Mouse (Mus musculus) neural tube, embryonic 14.5 days (tissue): ENCODE measurements around the gene Fam209. TPM values are rescaled to one million over a fixed set of nuclear protein-coding genes. Genes with fewer than 3 reads are reported as not detected.
A peak's percentile ranks its signal among the peaks of the same experiment; 100 is the strongest.

Experiments
- ATAC-seq: fragments of 200-750 bp; cut with Nextera tagmentation; 2 replicates; pipeline ENCODE4 v1.8.0; 2017; ENCODE audit warnings: low read depth, mild to moderate bottlenecking, moderate TSS enrichment, moderate library complexity
- H3K27ac ChIP-seq: fragments of 300-500 bp; sonication (generic); 2 replicates; pipeline ENCODE4 v1.5.1; 2014; ENCODE audit warnings: low read depth, mild to moderate bottlenecking, control low read depth, low read length, moderate library complexity, mixed read lengths
- H3K27me3 ChIP-seq: fragments of 300-500 bp; sonication (generic); 2 replicates; pipeline ENCODE4 v1.6.1; 2014; ENCODE audit warnings: low read length; ENCODE audit not compliant: control insufficient read depth, insufficient read depth
- H3K36me3 ChIP-seq: fragments of 300-500 bp; sonication (generic); 2 replicates; pipeline ENCODE4 v1.6.1; 2014; ENCODE audit warnings: low read length, mixed read lengths; ENCODE audit not compliant: control insufficient read depth, insufficient read depth
- H3K4me1 ChIP-seq: fragments of 300-500 bp; sonication (generic); 2 replicates; pipeline ENCODE4 v1.6.1; 2014; ENCODE audit warnings: low read length; ENCODE audit not compliant: control insufficient read depth, insufficient read depth
- H3K4me2 ChIP-seq: fragments of 300-500 bp; sonication (generic); 2 replicates; pipeline ENCODE4 v1.6.1; 2014; ENCODE audit warnings: mild to moderate bottlenecking, low read depth, low read length, control low read depth
- H3K4me3 ChIP-seq: fragments of 300-500 bp; sonication (generic); 2 replicates; pipeline ENCODE4 v1.5.1; 2014; ENCODE audit warnings: low read depth, low read length, control low read depth, mixed read lengths
- H3K9ac ChIP-seq: fragments of 300-500 bp; sonication (generic); replicated peaks from 2 replicates; pipeline ENCODE4 v1.6.1; 2014; ENCODE audit warnings: low read depth, mild to moderate bottlenecking, control low read depth, low read length, mixed read lengths
- H3K9me3 ChIP-seq: fragments of 300-500 bp; sonication (generic); 2 replicates; pipeline ENCODE4 v1.6.1; 2016; ENCODE audit warnings: low read length; ENCODE audit not compliant: control insufficient read depth
- WGBS: fragments of 180-500 bp; shearing (Covaris S2); extraction: QIAGEN DNeasy Blood & Tissue Kit; methylation state at CpG from one replicate; pipeline ENCODE4 v1.1.7; 2014; 5-methylcytosine and 5-hydroxymethylcytosine counted together
- polyA plus RNA-seq: library from polyadenylated mRNA; unstranded; fragments of >200 nt; fragmentation: Nextera tagmentation; extraction: Ambion mirVana; gene quantifications from 2 replicates; pipeline ENCODE4 v1.2.1, GENCODE M21; 2014

Gene Fam209
- polyA plus RNA-seq, 1 experiment from 2014 or later: not detected

DNA sequence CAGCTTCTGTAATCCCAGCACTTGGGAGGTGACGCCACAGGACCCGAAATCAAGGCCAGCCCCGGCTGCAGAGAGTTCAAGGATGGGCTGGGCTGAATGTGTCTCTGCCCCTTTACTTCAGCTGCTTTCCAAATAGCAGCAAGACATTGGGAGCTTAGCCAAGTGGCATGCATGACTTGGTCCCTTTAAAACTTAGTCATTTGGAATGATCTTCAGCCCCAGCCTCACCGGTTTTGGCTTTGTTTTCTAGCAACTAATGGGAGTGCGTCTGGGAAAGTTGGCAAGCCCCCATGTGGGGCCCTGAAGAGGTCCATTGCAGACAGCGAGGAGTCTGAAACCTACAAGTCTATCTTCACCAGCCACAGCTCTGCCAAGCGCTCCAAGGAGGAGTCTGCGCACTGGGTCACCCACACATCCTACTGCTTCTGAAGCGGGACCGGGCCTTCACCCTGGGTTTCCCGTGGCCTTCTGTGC is 3.9 kb upstream of the Fam209 start:
- H3K4me2 ChIP-seq: no peak overlapping the region
- H3K9me3 ChIP-seq: no peaks in the 10 kb centered on the region
- no peaks in the 10 kb centered on the region for H3K27me3 ChIP-seq
- WGBS: 74% methylated on average over 11 of the region's 11 CpGs
- no peak overlapping the region for H3K27ac ChIP-seq
- no peaks in the 10 kb centered on the region for H3K4me1 ChIP-seq
- no peak overlapping the region for H3K9ac ChIP-seq
- peak; percentile 80; the same call in 1 of the 2 replicates for ATAC-seq
- peaks cover 31% of the 10 kb centered on the region for H3K36me3 ChIP-seq
- no peak overlapping the region for H3K4me3 ChIP-seq

DNA sequence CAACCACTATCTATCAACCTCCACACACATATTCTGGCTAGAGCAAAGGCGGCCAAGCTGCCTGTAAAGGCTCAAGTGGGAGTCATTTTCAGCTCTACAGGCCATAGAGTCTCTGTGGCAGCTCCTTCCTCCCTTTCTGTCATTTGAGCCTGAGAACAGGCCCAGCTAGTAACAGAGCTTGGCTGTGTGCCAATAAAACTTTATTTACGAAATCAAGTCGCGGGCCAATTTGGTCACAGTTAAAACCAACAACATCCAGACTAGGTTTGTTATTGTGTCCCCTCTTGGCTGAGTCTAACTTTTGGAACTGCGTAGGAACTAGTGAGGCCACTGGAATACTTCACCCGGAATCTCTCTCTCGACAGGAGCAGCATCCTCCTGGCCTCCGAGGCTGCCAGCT is 1.3 kb downstream of the Fam209 start:
- H3K27ac ChIP-seq: no peak overlapping the region
- no peak overlapping the region for H3K4me3 ChIP-seq
- H3K27me3 ChIP-seq: no peaks in the 10 kb centered on the region
- H3K4me2 ChIP-seq: no peak overlapping the region
- 58% methylated on average over 8 of the region's 8 CpGs for WGBS
- no peak for ATAC-seq
- no peaks in the 10 kb centered on the region for H3K4me1 ChIP-seq
- H3K9ac ChIP-seq: no peak overlapping the region
- H3K9me3 ChIP-seq: no peaks in the 10 kb centered on the region
- peaks cover 11% of the 10 kb centered on the region for H3K36me3 ChIP-seq

DNA sequence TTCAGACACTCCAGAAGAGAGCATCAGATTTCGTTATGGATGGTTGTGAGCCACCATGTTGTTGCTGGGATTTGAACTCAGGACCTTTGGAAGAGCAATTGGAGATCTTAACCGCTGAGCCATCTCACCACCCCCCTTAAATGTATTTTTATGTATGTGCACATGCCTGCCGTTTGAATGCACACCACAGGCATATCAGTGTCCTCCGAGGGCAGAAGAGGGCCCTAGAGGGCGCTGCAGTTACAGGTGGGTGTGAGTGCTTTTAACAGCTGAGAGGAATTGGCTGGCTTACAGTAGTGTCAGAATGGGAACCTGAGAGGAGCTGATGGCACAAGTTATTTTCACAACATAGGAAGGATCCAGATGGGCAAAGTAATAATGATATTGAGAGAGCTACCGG is 2.6 kb downstream of the Fam209 start:
- Histone ChIP-seq H3K9ac (no peak overlapping the region), H3K9me3 (no peaks in the 10 kb centered on the region), H3K4me3 (no peak overlapping the region), H3K27ac (no peak overlapping the region), H3K27me3 (no peaks in the 10 kb centered on the region), H3K4me1 (no peaks in the 10 kb centered on the region), H3K4me2 (no peak overlapping the region), H3K36me3 (no peaks in the 10 kb centered on the region; the same call in 1 of the 2 replicates)
- 29% methylated on average over 6 of the region's 6 CpGs for whole genome bisulfite sequencing
- ATAC-seq: no peak

DNA sequence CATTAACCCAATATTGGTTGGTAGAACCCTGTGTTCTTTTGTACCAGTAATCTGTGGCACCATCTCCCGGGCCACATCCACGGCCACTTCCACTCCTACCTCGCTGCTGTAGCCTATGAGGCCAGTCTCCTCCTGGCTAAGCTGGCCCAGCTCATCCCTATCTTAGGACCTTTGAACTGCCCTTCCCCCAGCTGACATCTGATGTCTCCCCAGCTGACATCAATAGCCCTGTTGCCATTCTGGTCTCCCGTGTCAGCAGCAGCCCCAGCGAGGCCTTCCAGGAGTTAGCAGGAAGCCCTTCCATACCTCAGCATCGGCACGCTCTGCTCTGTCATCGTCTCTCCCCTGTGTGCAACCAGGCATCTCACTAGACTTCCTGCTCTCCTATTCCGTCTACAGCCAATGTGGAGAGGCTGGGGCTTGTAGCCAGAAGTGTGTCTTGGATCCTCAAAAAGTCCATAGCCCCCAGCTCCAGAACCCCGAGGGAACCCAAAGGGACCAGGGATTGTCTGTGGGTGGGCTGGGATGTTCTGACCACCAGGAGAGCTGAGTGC is 4.5 kb downstream of the Fam209 start:
- 42% methylated on average over 10 of the region's 10 CpGs for WGBS

DNA sequence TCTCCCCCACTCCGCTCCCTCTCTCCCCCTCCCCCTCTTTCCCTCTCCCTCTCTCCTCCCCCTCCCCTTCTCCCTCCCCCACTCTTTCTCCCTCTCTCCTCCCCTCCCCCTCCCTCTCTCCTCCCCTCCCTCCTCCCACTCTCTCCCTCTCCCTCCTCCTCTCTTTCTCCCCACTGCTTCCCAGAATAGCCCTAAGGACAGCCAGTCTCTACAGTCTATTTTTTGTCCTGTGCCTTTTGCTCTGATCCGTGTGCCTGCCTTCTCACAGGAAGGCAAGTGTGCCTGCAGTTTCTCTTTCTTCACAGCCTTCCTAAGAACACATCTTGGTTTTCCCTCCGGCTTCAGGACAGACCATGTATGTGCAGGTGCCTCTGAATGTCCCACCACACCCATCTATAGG is 5.0 kb downstream of the Fam209 start:
- no peak overlapping the region for H3K4me3 ChIP-seq
- no peak overlapping the region for H3K4me2 ChIP-seq
- no peak overlapping the region for H3K27ac ChIP-seq
- WGBS: 39% methylated on average over 3 of the region's 3 CpGs
- H3K36me3 ChIP-seq: no peaks in the 10 kb centered on the region
- ATAC-seq: no peak
- no peak overlapping the region for H3K9ac ChIP-seq
- no peaks in the 10 kb centered on the region for H3K27me3 ChIP-seq
- no peaks in the 10 kb centered on the region for H3K9me3 ChIP-seq
- no peaks in the 10 kb centered on the region for H3K4me1 ChIP-seq

More for the DNA sequence above, 4.5 kb downstream of the Fam209 start:
- Histone ChIP-seq H3K4me1 (no peaks in the 10 kb centered on the region), H3K27me3 (no peaks in the 10 kb centered on the region), H3K4me2 (no peak overlapping the region), H3K36me3 (no peaks in the 10 kb centered on the region), H3K27ac (no peak overlapping the region), H3K9me3 (no peaks in the 10 kb centered on the region), H3K4me3 (no peak overlapping the region), H3K9ac (no peak overlapping the region)
- ATAC-seq: no peak

DNA sequence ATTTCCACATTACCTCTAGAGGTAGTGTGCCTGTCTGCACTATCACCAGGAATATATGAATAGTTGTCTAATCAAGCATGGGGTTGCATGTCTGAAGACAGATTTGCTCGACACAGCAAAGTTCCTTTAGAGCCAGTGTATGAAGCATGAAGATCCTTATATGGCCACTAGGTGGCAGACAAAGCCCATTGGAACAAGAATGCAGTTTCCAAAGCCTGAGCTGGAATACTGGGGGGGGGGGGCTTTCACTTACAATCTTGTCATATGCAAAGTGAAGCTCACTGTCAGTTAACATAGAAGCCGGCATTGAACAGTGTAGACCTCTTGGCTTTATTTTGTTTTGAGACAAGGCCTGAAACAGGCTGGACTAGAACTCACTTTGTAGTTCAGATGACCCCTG is 5.5 kb downstream of the Fam209 start:
- H3K27me3 ChIP-seq: no peaks in the 10 kb centered on the region
- no peaks in the 10 kb centered on the region for H3K4me1 ChIP-seq
- no peak overlapping the region for H3K4me3 ChIP-seq
- H3K4me2 ChIP-seq: no peak overlapping the region
- WGBS: 3% methylated on average over 2 of the region's 2 CpGs
- no peaks in the 10 kb centered on the region for H3K9me3 ChIP-seq
- ATAC-seq: peak; percentile 38
- H3K9ac ChIP-seq: no peak overlapping the region
- H3K27ac ChIP-seq: no peak overlapping the region
- no peaks in the 10 kb centered on the region for H3K36me3 ChIP-seq

DNA sequence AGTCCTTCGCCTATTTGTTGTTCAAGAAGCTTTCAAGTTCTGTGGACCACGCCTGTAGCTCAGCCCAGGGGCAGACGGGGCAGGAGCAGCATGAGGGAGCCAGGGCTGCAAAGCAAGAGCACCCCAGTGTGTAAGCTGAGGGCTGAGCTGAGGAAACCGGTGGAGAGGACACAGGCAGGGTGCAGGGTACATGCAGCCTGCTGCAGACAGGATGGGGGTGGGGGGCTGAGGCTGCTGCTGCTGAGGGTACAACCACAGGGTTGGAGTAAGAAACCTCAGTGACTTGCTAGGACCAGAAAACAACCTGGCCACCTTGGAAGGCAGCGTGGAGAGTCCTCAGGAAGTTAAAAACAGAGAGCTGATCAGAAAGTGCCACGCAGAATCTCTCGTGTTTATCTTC is 8.0 kb downstream of the Fam209 start:
- no peak overlapping the region for H3K27ac ChIP-seq
- no peak overlapping the region for H3K4me2 ChIP-seq
- no peaks in the 10 kb centered on the region for H3K9me3 ChIP-seq
- no peaks in the 10 kb centered on the region for H3K27me3 ChIP-seq
- no peaks in the 10 kb centered on the region for H3K4me1 ChIP-seq
- WGBS: 76% methylated on average over 7 of the region's 7 CpGs
- ATAC-seq: no peak
- no peak overlapping the region for H3K4me3 ChIP-seq
- H3K9ac ChIP-seq: no peak overlapping the region
- no peaks in the 10 kb centered on the region for H3K36me3 ChIP-seq

DNA sequence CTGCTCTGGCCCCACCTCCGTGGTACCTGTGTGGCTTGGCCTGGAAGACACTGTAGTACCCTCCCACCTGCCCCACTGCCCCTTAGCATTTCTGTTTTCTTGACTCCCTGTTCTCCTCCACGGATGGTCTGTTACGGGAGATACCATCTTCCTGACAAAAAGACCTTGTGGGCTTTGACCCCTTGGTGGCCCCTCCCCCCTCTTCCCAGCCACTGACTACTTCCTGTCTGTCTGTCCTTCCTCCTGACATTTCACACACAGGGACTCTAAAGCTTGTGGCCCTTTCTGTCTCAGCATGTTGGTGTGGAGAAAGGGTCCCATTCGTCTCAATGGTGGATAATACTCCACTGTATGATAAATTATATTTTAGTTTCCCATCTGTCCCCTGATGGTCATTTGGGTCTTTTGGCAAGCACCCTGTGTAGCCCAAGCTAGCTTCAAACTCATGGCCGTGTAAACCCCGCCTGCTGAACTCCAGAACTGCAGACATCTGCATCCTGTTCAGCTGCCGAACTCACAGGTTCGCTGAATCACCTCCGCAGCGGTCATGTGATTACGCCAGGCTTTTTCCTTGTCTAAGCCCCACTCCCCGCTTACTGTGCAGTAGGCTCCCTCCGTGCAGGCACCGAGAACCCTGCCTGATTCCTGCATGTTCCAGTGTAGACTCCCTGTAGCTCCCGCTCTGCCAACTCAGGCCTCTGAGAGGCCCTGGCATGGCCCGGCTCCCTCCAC is 9.5 kb downstream of the Fam209 start:
- WGBS: 84% methylated on average over 16 of the region's 16 CpGs
- ATAC-seq: no peak
- Histone ChIP-seq H3K27me3 (no peaks in the 10 kb centered on the region), H3K4me2 (no peak overlapping the region), H3K4me3 (no peak overlapping the region), H3K9me3 (no peaks in the 10 kb centered on the region), H3K9ac (no peak overlapping the region), H3K36me3 (no peaks in the 10 kb centered on the region), H3K27ac (no peak overlapping the region), H3K4me1 (no peaks in the 10 kb centered on the region)

DNA sequence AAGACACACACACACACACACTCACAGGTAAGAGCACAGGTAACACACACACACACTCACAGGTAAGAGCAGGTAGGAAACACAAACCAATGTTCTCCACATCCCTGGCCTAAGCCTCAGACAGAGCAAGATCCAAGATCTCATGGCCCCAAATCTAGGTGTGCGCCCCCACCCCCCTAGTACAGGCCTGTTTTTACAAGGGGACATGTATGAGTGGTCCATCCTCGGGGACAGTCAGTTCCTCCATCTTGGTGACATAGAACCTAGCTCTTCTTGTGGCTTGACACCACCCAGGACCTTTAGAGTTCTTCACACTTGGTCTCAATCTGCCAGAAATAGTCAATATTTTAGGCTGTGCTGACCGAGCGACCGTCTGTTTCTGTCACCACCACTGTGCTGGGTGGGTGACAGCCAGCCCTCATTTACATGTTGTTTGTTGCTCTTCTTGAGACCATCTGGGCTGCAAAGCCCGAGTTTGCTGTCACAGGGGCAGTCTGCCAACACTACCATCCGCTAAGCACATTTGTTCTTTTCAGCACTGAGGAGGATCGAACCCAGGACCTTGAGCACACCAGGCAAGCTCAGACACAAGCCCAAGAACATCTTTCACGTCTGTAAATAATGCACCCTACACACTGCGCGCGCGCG is 11.6 kb downstream of the Fam209 start:
- no peak for ATAC-seq
- Histone ChIP-seq H3K9ac (no peak overlapping the region), H3K36me3 (no peaks in the 10 kb centered on the region), H3K4me3 (no peak overlapping the region), H3K4me1 (no peaks in the 10 kb centered on the region), H3K27ac (no peak overlapping the region), H3K9me3 (no peaks in the 10 kb centered on the region), H3K27me3 (no peaks in the 10 kb centered on the region), H3K4me2 (no peak overlapping the region)
- WGBS: 81% methylated on average over 14 of the region's 14 CpGs
